In the genomic region with DNA sequence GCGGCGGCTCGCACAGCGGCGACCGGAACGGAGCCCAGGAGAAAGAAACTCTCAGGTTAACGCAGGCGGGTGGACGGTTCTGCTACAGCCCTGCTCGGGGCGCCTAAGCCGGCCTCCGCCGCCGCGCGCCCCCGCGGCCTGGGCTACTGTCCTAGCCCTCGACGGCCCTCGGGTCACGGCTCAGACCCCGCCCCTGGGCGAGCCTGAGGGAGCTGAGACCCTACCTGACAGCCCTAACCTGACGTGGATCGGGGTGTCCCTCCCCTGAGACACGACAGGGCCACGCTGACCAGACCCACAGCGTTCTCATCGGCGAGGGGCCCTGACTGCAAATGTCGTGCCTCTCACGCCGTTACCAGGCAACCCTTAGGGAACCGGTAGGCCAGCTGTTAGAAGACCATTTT, we compare ENCODE assay signal across 8 mouse cellular contexts. TPM values are rescaled to one million over a fixed set of nuclear protein-coding genes. Genes with fewer than 3 reads are reported as not detected.
DNase-seq lines count a peak whose midpoint lies in the region; ATAC-seq and TF ChIP-seq lines count a peak whose summit lies in the region.

No protein-coding gene starts in this region.

- TF ChIP-seq POLR2A in bone marrow, adult 2 months (IDR thresholded peaks at IDR 0.05; ENCODE audit: borderline replicate concordance, control insufficient read depth, low read depth, low read length) = no peak

- H3K27me3 ChIP-seq in forebrain, embryonic 11.5 days (ENCODE audit: control insufficient read depth, insufficient read depth, low read length) = no peaks in the 10 kb centered on the region

- no peaks in the 10 kb centered on the region for H3K4me1 ChIP-seq in bone marrow, adult 2 months (ENCODE audit: control insufficient read depth, insufficient read depth, low read length)
- H3K4me1 ChIP-seq in forebrain, embryonic 11.5 days (replicated peaks; ENCODE audit: control insufficient read depth, insufficient read depth, low read length) = peaks cover 3% of the 10 kb centered on the region; the same call in 1 of the 2 replicates

- peak; percentile 58 for ATAC-seq in frontal cortex, adult (ENCODE audit: low TSS enrichment)
- peak; percentile 87 for ATAC-seq in forebrain, embryonic 11.5 days (replicated peaks; ENCODE audit: low FRiP score)

- no peaks in the 10 kb centered on the region for H3K36me3 ChIP-seq in forebrain, embryonic 11.5 days (ENCODE audit: control insufficient read depth, insufficient read depth, low read length)

- peak overlapping the region; percentile 99 for H3K27ac ChIP-seq in bone marrow, adult 2 months (ENCODE audit: control insufficient read depth, insufficient read depth, low read depth, low read length, poor library complexity)
- H3K27ac ChIP-seq in forebrain, embryonic 11.5 days (ENCODE audit: low read depth, low read length) = peak overlapping the region; percentile 98

- peak overlapping the region; percentile 87 for H3K9ac ChIP-seq in forebrain, embryonic 11.5 days (ENCODE audit: low read length)

- peak overlapping the region; percentile 74 for H3K4me3 ChIP-seq in bone marrow, adult 2 months (replicated peaks; ENCODE audit: control insufficient read depth, low read depth, low read length)
- peak overlapping the region; percentile 63 for H3K4me3 ChIP-seq in forebrain, embryonic 11.5 days (ENCODE audit: low read depth, low read length)

- H3K4me2 ChIP-seq in forebrain, embryonic 11.5 days (ENCODE audit: low read depth, low read length, severe bottlenecking) = peak overlapping the region; percentile 66

- no peaks in the 10 kb centered on the region for H3K9me3 ChIP-seq in forebrain, embryonic 11.5 days (ENCODE audit: control insufficient read depth, low read length)

- WGBS in bone marrow, adult 2 months = under 1% methylated on average over 37 of the region's 37 CpGs
- WGBS in forebrain, embryonic 11.5 days = under 1% methylated on average over 33 of the region's 37 CpGs

- DNase-seq in frontal cortex, postnatal 36 days (ENCODE audit: low spot score in 2 of 2) = no peak
- peak; percentile 84 for DNase-seq in forebrain, embryonic 11.5 days (ENCODE audit: low spot score)
- DNase-seq in heart, postnatal 4 days = peak; percentile 63
- peak; percentile 20 to 44 for DNase-seq in left cerebral cortex, adult 9 months (ENCODE audit: low spot score in 2 of 2)
- peak; percentile 70 for DNase-seq in lung, postnatal 4 days
- peak; percentile 82 for DNase-seq in retina, postnatal 1 day

- no peak for TF ChIP-seq CTCF in bone marrow, adult 2 months (IDR thresholded peaks at IDR 0.05; ENCODE audit: control insufficient read depth, insufficient read depth, low read length)

RNA-seq across cellular contexts. Expression of gene 2610301B20Rik, which starts 0.4 kb away (rescaled TPM):
- 2.1 and 4.7 TPM in 2 replicates for polyA plus RNA-seq in bone marrow, adult 2 months (2011; ENCODE audit: insufficient read depth, insufficient read length, low replicate concordance, missing spikeins)
- polyA plus RNA-seq in forebrain, embryonic 11.5 days (2014; fragmentation: Nextera tagmentation; extraction: Ambion mirVana) = 47.9 and 48.2 TPM in 2 replicates
- 1 to 10 TPM; 9.2 to 9.8 TPM for total RNA-seq in heart, postnatal 4 days (2021)

Comparison
In these comparisons a context has a peak if more than half of its experiments do, and no peak if none do; other contexts are left out.
1. DNase-seq: peak in forebrain, embryonic 11.5 days (single experiment), heart, postnatal 4 days (single experiment), left cerebral cortex, adult 9 months (2 of 2), lung, postnatal 4 days (2 of 2) and retina, postnatal 1 day (single experiment); none in frontal cortex, postnatal 36 days (0 of 2).